Mouse (Mus musculus) heart, adult 8-10 months (tissue): ENCODE results near the gene Tmem132a. TPM values are rescaled to one million over a fixed set of nuclear protein-coding genes. Genes with fewer than 3 reads are reported as not detected.

Experiments used
- DNase-seq: peaks from one replicate; pipeline ENCODE4 v3.0.0; 2022; ENCODE audit warnings: low spot score
- total RNA-seq, 4 experiments: library from RNA; stranded (reverse); gene quantifications; 2 replicates each; pipeline ENCODE4 v1.2.4; 2022

Tmem132a gene
- total RNA-seq, result 10 to 100 TPM in 3 of 4 experiments, 1 to 10 TPM in 1; 9.2 to 11.3 (median 10.9) TPM

- no peak for DNase-seq
Observed at GRCm38 (mm10) chr19:10869886-10870527, at the start of gene Tmem132a. Tmem132a (minus strand) TSS chr19:10869940.

- no peak for DNase-seq
Observed at GRCm38 (mm10) chr19:10918321-10918991, 48.7 kb upstream of the Tmem132a start.

- DNase-seq, result no peak
Observed at GRCm38 (mm10) chr19:10916506-10916905, 46.8 kb upstream of the Tmem132a start.

GRCm38 (mm10) chr19:10914870-10915269 lies 45.1 kb upstream of the Tmem132a start:
- DNase-seq, result no peak

- DNase-seq, result no peak
Observed at GRCm38 (mm10) chr19:10914291-10914690, 44.6 kb upstream of the Tmem132a start.

- DNase-seq, result no peak
Observed at GRCm38 (mm10) chr19:10909087-10909721, 39.5 kb upstream of the Tmem132a start.

- DNase-seq, result no peak
Observed at GRCm38 (mm10) chr19:10907891-10908290, 38.2 kb upstream of the Tmem132a start.

GRCm38 (mm10) chr19:10905728-10906000 lies 35.9 kb upstream of the Tmem132a start:
- DNase-seq, result no peak

- peak; percentile 76 for DNase-seq
Observed at GRCm38 (mm10) chr19:10904927-10905727, 35.4 kb upstream of the Tmem132a start.

GRCm38 (mm10) chr19:10904512-10904911 lies 34.8 kb upstream of the Tmem132a start:
- DNase-seq, result no peak

GRCm38 (mm10) chr19:10901046-10901445 lies 31.3 kb upstream of the Tmem132a start:
- DNase-seq, result no peak

- peak; percentile 50 for DNase-seq
Observed at GRCm38 (mm10) chr19:10900315-10900714, 30.6 kb upstream of the Tmem132a start.

- no peak for DNase-seq
Observed at GRCm38 (mm10) chr19:10897491-10897890, 27.8 kb upstream of the Tmem132a start.

- no peak for DNase-seq
Observed at GRCm38 (mm10) chr19:10896849-10897248, 27.1 kb upstream of the Tmem132a start.

- DNase-seq, result no peak
Observed at GRCm38 (mm10) chr19:10895708-10896107, 26.0 kb upstream of the Tmem132a start.

GRCm38 (mm10) chr19:10895016-10895528 lies 25.3 kb upstream of the Tmem132a start, which contains the start of gene Prpf19:
Prpf19 (plus strand) TSS chr19:10895231.
- peak; percentile 97 for DNase-seq

GRCm38 (mm10) chr19:10892201-10892600 lies 22.5 kb upstream of the Tmem132a start:
- no peak for DNase-seq

GRCm38 (mm10) chr19:10881426-10882154 lies 11.8 kb upstream of the Tmem132a start, which contains the start of gene Tmem109:
Tmem109 (minus strand) TSS chr19:10882001.
- DNase-seq, result peak; percentile 93

- no peak for DNase-seq
Observed at GRCm38 (mm10) chr19:10880975-10881425, 11.3 kb upstream of the Tmem132a start.

GRCm38 (mm10) chr19:10880085-10880974 lies 10.6 kb upstream of the Tmem132a start:
- DNase-seq, result peak; percentile 52
